Mouse (Mus musculus): Measurements from ENCODE around the gene Bicra. TPM values are rescaled to one million over a fixed set of nuclear protein-coding genes. Genes with fewer than 3 reads are reported as not detected.
A peak's percentile ranks its signal among the peaks of the same experiment; 100 is the strongest.

The Bicra gene
- total and polyA plus RNA-seq, 2 experiments from 2014 or later = 5.0 to 5.8 TPM

DNA sequence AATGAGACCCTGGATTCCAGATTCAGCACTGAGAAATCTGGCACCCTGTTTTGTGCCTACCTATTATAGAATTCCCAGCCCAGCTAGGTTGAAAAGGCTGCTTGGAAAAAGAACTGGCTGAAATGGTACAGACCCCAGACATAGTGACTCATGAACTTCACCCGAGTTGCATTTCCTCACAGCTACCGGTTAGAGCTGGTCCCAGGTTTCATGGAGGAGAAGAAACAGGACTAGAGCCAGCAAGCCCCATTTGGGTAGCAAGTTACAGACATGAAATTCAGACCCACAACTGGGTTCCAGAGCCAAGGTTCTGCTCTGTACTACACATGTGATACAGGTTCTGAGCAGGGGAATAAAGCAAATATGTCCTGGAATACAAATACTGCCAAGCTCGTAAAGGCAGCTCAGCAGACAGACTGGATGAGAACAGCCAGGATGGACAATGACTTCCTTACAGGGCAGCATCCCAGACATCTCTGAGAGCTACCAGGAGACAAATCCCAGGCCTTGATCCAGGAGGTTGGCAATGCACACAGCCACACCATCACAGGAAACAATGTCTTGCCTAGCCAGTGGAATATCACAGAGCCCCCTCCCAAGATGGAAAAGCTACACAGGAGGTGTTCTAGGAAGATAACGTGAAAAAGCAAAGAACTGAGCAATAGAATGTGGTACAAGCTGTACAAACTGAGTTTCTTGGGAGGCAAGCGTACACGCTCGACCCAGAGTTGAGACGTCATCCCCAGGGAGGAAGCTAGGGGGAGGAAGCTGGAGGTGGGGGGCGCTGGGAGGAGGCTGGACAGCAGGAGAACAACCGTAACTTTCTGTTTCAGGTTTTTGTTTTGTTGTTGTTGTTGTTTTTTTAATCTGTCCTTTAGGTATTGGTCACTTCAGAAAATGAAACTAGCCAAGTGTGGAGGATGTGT is 4.6 kb downstream of the Bicra start:
- no peak overlapping the region for H3K4me2 ChIP-seq (ENCODE audit: low read depth)
- 76% methylated on average over 10 of the region's 10 CpGs for WGBS
- no peak for ATAC-seq

DNA sequence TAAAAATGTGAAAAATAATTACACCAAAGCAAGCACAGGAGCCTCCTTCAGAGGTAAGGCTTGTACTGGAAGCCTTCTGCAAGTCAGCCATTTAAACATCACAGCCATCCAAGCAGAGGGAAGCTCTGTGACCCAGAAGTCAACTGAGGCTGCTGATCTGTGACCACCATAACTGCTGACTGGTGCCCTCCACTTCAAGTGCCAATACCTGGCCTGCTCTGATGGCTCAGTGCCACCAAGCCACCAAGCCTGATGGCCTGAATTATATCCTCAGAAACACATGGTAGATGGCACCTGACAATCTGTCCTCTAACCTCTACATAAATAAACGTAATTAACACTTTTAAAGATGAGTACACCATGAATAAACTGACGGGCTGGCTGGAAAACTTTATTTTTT is 6.5 kb downstream of the Bicra start:
- H3K9ac ChIP-seq = no peak overlapping the region
- no peaks in the 10 kb centered on the region for H3K36me3 ChIP-seq (ENCODE audit: insufficient read depth)
- no peaks in the 10 kb centered on the region for H3K27me3 ChIP-seq (ENCODE audit: insufficient read depth, low read length)
- no peak for DNase-seq
- TF ChIP-seq CTCF (IDR thresholded peaks at IDR 0.05; ENCODE audit: low read depth) = no peak
- H3K9me3 ChIP-seq (ENCODE audit: low read length) = no peaks in the 10 kb centered on the region
- no peak overlapping the region for H3K4me2 ChIP-seq (ENCODE audit: low read depth)
- peaks cover 10% of the 10 kb centered on the region for H3K4me1 ChIP-seq (ENCODE audit: insufficient read depth)
- ATAC-seq = no peak
- H3K27ac ChIP-seq (ENCODE audit: low read depth, low read length) = no peak overlapping the region
- no peak overlapping the region for H3K4me3 ChIP-seq (ENCODE audit: low read depth, low read length)
- WGBS = 82% methylated on average over 2 of the region's 2 CpGs

More for the DNA sequence above, 4.6 kb downstream of the Bicra start:
- TF ChIP-seq CTCF (IDR thresholded peaks at IDR 0.05; ENCODE audit: low read depth) = no peak
- DNase-seq = no peak
- Histone ChIP-seq H3K4me1 (ENCODE audit: insufficient read depth) (peaks cover 10% of the 10 kb centered on the region), H3K9me3 (ENCODE audit: low read length) (no peaks in the 10 kb centered on the region), H3K27ac (ENCODE audit: low read depth, low read length) (no peak overlapping the region), H3K27me3 (ENCODE audit: insufficient read depth, low read length) (no peaks in the 10 kb centered on the region), H3K9ac (no peak overlapping the region), H3K36me3 (ENCODE audit: insufficient read depth) (no peaks in the 10 kb centered on the region), H3K4me3 (ENCODE audit: low read depth, low read length) (no peak overlapping the region)

GRCm38 (mm10) chr7:16039363-16039762 is 8.4 kb downstream of the Bicra start:
- 94% methylated on average over 5 of the region's 5 CpGs for WGBS
- Histone ChIP-seq H3K27me3 (ENCODE audit: insufficient read depth, low read length) (no peaks in the 10 kb centered on the region), H3K9ac (no peak overlapping the region), H3K4me1 (ENCODE audit: insufficient read depth) (no peaks in the 10 kb centered on the region), H3K4me3 (ENCODE audit: low read depth, low read length) (no peak overlapping the region), H3K27ac (ENCODE audit: low read depth, low read length) (no peak overlapping the region), H3K36me3 (ENCODE audit: insufficient read depth) (no peaks in the 10 kb centered on the region), H3K4me2 (ENCODE audit: low read depth) (no peak overlapping the region), H3K9me3 (ENCODE audit: low read length) (no peaks in the 10 kb centered on the region)
- no peak for DNase-seq
- ATAC-seq = no peak
- no peak for TF ChIP-seq CTCF (IDR thresholded peaks at IDR 0.05; ENCODE audit: low read depth)

DNA sequence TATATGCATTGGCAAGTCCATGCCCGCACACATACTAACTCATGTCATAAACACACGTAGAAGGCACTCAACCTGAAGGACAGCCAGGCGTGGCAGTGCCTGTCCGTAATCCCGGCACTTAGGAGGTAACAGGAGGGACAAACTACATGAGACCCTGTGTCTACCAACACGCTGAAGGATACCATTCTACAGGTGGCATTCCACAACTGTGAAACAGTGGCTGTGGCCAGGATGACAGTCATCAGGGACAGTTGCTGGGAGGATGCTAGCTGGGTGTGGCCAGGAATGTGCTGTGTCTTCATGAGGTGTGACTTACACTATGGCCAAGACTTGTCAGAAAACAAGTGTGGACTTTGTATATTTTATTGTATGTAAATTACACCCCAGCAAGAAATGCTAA is 10.7 kb downstream of the Bicra start:
- Histone ChIP-seq H3K36me3 (ENCODE audit: insufficient read depth) (no peaks in the 10 kb centered on the region), H3K27ac (ENCODE audit: low read depth, low read length) (no peak overlapping the region), H3K4me2 (ENCODE audit: low read depth) (no peak overlapping the region), H3K4me3 (ENCODE audit: low read depth, low read length) (no peak overlapping the region), H3K9me3 (ENCODE audit: low read length) (no peaks in the 10 kb centered on the region), H3K4me1 (ENCODE audit: insufficient read depth) (no peaks in the 10 kb centered on the region), H3K27me3 (ENCODE audit: insufficient read depth, low read length) (no peaks in the 10 kb centered on the region), H3K9ac (no peak overlapping the region)
- ATAC-seq (no peak), DNase-seq (no peak)
- TF ChIP-seq CTCF (IDR thresholded peaks at IDR 0.05; ENCODE audit: low read depth) = no peak
- WGBS = 94% methylated on average over 6 of the region's 6 CpGs

DNA sequence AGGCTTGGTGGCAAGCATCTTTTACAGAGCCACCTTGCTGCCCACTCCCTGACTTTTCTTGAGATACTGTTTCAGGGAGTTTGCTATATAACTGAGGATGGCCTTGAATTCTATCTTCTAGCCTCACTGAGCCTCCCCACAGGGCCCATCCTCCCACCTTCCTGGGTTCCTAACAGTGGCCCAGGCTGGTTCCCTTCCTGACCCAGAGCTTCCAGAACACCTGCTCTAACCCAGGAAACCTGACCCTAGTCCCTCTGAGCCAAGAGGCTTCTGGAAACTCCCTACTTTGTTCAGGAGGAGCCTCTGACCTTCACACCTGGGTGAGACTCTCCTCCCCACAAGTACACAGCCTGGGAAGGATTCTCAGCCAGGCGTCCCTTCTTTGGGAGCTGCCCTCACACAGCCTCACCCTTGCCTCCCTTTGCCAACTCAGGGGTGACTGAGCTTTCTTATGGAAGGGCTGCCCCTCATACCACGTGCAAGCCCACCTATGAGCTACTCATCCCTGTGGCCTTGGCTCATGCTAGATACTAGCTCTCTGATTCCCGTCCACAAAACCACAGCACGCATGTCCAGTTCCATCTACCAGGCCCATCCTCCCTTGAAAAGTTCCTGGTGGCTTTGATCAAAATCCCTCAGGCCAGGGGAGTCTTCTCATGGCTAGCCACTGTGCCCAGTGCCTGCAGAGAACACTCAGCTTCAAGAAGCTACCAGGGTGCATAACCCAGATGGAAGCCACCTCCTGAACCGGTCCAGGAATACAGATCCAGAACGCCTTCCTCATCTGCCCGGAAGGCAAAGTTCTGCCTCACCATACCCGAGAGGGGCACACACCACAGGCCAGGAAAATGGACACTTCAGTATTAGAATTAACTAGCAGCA is 13.9 kb downstream of the Bicra start:
- Histone ChIP-seq H3K36me3 (ENCODE audit: insufficient read depth) (no peaks in the 10 kb centered on the region), H3K4me2 (ENCODE audit: low read depth) (no peak overlapping the region), H3K27ac (ENCODE audit: low read depth, low read length) (no peak overlapping the region), H3K27me3 (ENCODE audit: insufficient read depth, low read length) (no peaks in the 10 kb centered on the region), H3K9ac (no peak overlapping the region), H3K4me1 (ENCODE audit: insufficient read depth) (no peaks in the 10 kb centered on the region), H3K4me3 (ENCODE audit: low read depth, low read length) (no peak overlapping the region), H3K9me3 (ENCODE audit: low read length) (no peaks in the 10 kb centered on the region)
- 96% methylated on average over 8 of the region's 8 CpGs for WGBS
- DNase-seq (no peak), ATAC-seq (no peak)
- TF ChIP-seq CTCF (IDR thresholded peaks at IDR 0.05; ENCODE audit: low read depth) = no peak

DNA sequence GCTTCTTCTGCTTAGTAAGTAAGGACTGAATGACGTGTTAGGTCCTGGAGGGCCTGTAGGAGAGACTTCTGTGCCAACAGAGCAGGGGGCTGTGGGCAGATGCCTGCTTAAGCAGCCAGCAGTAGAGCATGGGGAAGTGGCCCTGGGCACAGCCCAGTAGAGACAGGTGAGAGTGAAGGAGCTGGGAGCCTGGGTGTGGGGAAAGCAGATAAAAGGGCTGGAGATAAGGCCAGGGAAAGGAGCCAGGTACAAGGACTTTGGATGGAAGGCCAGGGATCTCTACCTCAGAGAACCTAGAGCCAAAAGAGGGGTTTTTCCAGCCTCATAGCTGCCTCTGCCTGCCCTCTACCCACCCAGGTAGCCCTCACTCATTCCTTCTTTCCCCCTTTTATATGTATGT is 14.7 kb downstream of the Bicra start:
- 98% methylated on average over 1 of the region's 1 CpGs for WGBS
- no peak for TF ChIP-seq CTCF (IDR thresholded peaks at IDR 0.05; ENCODE audit: low read depth)
- no peak overlapping the region for H3K9ac ChIP-seq
- no peaks in the 10 kb centered on the region for H3K9me3 ChIP-seq (ENCODE audit: low read length)
- H3K4me1 ChIP-seq (ENCODE audit: insufficient read depth) = no peaks in the 10 kb centered on the region
- ATAC-seq = no peak
- H3K27me3 ChIP-seq (ENCODE audit: insufficient read depth, low read length) = no peaks in the 10 kb centered on the region
- H3K4me3 ChIP-seq (ENCODE audit: low read depth, low read length) = no peak overlapping the region
- H3K4me2 ChIP-seq (ENCODE audit: low read depth) = no peak overlapping the region
- no peaks in the 10 kb centered on the region for H3K36me3 ChIP-seq (ENCODE audit: insufficient read depth)
- no peak overlapping the region for H3K27ac ChIP-seq (ENCODE audit: low read depth, low read length)
- DNase-seq = no peak

- Histone ChIP-seq H3K4me2 (ENCODE audit: low read depth) (no peak overlapping the region), H3K4me3 (ENCODE audit: low read depth, low read length) (no peak overlapping the region), H3K27ac (ENCODE audit: low read depth, low read length) (no peak overlapping the region), H3K9me3 (ENCODE audit: low read length) (no peaks in the 10 kb centered on the region), H3K27me3 (ENCODE audit: insufficient read depth, low read length) (no peaks in the 10 kb centered on the region), H3K4me1 (ENCODE audit: insufficient read depth) (no peaks in the 10 kb centered on the region), H3K9ac (no peak overlapping the region), H3K36me3 (ENCODE audit: insufficient read depth) (no peaks in the 10 kb centered on the region)
- ATAC-seq = no peak
- WGBS = 95% methylated on average over 4 of the region's 4 CpGs
- TF ChIP-seq CTCF (IDR thresholded peaks at IDR 0.05; ENCODE audit: low read depth) = 0 out of 2 replicates have a peak, but pooled peaks have one; percentile 2
- DNase-seq = no peak
Measured at GRCm38 (mm10) chr7:16031072-16031471, 16.6 kb downstream of the Bicra start.
